Mouse (Mus musculus) urinary bladder, postnatal 25 days (tissue): ENCODE measurements at regions not wholly inside any gene's neighbourhood (a gene's known extent, or its start where the extent isn't known, plus 50 kb on each side); places are given as distances from the start of the nearest gene placed in this dataset.
A peak's percentile ranks its signal among the peaks of the same experiment; 100 is the strongest.

Experiments
- DNase-seq: peaks from one replicate; pipeline ENCODE4 v3.0.0; 2022; ENCODE audit warnings: low spot score

- peak; percentile 19 for DNase-seq
Measured at GRCm38 (mm10) chr4:8954356-8954914, 715.6 kb upstream of the Car8 start.

GRCm38 (mm10) chr4:8953181-8953580, 714.3 kb upstream of the Car8 start:
- DNase-seq = no peak

- DNase-seq = no peak
Measured at GRCm38 (mm10) chr4:8949951-8950350, 711.1 kb upstream of the Car8 start.

- no peak for DNase-seq
Measured at GRCm38 (mm10) chr4:8949537-8949936, 710.7 kb upstream of the Car8 start.

GRCm38 (mm10) chr4:8945116-8945515, 706.3 kb upstream of the Car8 start:
- no peak for DNase-seq

DNA sequence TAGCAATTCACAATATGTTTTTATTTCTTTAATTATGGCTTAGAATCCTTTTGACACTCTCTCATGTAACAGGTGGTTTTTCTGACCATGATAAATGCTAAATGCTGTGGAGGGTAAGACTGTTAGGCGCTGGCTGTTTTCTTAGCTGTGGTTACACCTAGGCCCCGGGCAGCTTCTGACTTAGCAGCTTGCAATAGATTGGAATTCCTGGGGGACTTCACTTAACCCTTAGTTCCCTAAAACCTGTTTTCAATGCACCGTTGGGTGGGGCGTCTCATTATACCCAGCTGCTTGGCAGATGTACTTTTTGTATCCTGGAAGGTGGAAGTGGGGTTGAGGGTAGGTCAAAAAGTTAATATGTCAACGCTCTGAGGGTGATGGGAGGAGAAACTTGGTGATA, 704.2 kb upstream of the Car8 start:
- no peak for DNase-seq

- no peak for DNase-seq
Measured at GRCm38 (mm10) chr4:8938948-8939411, 700.1 kb upstream of the Car8 start.

GRCm38 (mm10) chr4:8935899-8936298, 697.1 kb upstream of the Car8 start:
- no peak for DNase-seq

- no peak for DNase-seq
Measured at GRCm38 (mm10) chr4:8934541-8934940, 695.7 kb upstream of the Car8 start.

GRCm38 (mm10) chr4:8929346-8929745, 690.5 kb upstream of the Car8 start:
- DNase-seq = no peak

DNA sequence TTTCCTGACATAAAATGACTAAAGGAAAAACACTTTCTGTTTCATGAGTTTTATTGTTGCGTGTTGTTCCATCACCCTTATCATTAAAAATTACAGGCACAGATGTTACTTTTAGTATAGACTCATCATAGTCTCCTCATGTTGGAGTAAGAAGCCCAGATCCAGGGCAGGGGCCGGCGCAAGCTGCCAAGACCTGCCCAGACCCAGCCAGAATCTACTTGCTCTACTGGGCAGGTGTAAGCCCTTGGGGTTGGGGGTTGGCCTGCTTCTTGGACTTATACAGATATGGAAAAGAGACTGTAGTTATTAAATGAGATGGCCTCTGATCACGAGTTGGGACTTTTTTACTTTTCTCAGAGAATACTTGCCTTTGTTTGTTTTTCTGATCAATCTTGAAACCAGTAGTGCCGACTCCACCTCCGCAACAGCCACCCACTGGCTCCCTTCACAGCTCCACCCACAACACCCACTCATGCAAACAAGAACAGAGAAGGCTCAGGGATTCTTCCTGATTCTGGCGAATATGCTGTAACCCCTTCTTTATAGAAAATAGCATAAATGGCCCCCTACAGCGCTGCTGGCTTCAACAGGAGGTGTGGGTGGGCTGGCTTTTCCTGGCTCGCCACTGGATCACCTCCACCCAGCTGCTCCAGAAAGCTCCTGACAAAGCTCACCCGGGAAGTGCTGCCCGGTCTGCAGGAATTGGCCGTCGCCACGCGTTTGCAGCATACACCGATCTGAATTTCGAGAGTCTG, 689.9 kb upstream of the Car8 start:
- DNase-seq = no peak

DNA sequence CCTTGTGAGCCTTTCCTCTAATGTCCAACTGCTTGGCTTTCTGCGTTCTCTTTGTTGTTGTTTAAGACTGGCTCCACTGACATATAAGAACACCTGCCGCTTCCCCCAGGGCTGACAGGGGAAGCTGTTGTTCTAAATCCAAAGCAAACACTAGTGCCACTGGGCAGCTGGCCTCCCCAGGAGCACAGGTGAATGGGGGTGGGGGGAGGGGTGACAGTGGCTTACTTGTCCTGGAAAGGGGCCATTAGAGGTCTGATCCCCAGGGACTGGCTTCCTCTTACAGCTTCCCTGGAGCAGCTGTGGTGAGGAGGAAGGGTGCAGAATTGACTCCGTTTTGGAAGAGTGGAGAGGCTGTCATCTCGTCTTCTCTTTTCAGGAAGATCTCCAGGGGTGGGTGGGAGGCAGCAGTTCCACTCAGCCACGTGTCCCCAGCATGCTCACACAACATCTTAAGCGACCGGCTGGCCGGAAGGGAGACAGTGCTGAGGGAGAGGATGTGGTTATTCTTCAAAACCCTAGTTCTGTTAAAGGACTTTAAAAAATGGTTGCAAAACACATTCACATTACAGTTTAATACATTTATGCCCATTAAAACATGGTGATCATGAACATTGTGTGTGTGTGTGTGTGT, 688.5 kb upstream of the Car8 start:
- no peak for DNase-seq

DNA sequence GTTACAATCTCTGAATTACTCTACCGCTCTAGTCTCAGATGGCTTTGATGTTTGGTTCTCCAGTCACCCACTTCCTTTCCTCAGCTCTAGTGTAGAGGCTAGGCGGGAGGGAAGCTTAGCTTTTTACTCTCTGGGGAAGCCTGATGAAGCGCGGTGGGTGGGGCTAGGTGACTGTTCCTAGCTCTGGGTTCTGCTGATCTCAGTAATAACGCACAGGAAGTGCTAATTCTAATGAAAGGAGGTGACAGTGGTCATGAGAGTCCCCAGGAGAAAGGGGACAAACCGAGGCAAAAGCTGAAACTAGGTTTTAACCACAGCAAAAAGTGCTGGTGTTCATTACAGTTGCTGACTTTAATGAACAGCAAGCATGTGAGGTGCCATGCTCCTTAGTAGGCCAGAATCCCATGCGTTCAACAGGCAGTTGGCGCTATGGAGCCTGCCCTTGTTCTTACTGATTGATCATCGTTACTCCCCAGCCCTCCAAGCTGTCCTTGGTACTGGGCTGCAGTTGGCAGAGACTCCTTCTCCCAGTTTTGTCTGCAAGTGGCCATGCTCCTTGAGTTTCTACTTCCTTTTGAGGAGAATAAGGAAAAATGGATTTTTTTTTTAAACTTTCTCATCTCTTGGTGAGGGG, 687.9 kb upstream of the Car8 start:
- DNase-seq = no peak

- DNase-seq = no peak
Measured at GRCm38 (mm10) chr4:8922695-8923363, 684.0 kb upstream of the Car8 start.

DNA sequence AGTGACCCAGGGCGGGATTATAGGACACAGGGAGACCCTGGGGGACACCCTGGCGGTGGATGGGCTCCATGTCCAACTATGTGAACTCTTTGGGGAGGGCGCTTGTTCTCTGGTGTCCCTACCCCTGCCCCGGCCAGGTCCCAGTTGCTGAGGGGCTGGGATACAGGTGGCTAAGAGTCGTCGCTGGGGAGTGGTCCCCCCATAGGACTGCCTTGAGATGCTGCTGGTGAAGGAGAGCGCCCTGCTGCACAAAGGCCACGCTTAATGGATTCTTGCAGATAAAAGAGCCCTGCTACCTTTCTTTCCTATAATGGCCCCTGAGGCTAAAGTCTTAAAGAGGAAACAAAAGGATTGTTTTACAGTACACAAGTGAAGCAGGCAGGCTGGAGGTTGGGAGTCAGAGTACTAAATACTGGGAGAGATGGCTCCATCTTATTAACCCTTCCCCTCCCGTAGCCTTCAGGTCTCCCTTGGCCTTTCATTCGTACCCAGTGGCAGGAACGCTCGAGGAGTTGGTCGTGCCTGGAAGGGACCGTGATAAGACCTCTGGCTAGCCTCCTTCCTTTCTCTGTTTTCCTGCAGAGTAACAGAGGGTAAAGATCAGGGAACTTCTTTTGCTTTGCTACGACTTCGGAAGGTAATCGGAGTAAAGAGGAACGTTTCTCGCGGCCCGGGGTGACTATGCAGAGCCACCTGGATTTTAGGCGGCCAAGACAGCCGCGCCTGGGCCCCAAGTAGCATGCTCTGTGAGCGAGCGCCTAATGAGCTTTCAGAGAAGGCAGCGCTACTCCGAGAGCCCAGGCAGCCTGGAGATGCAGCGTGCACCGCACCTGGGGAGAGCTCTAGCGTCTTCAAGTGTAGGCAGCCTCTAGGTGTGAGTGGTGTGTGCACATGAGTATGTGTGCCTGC, 682.9 kb upstream of the Car8 start:
- no peak for DNase-seq

DNA sequence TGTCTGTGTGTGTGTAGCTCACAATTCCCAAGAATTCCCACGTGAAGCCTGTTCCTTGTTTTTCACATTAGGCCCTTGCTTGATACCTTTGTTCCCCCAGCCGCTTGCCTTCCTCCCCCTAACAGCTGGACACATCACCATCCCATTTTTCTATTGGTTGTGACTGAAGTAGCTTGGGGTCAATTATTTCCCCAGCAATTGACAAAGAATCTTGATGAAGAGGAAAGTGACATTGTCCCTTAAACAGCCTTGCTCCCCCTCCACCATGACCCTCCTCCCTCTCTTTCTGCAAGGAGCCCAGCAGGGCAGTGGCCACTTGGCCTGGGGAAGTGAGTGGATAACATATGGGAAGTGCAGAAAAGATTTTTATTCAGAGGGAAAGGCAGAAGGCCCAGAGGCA, 681.5 kb upstream of the Car8 start:
- no peak for DNase-seq

DNA sequence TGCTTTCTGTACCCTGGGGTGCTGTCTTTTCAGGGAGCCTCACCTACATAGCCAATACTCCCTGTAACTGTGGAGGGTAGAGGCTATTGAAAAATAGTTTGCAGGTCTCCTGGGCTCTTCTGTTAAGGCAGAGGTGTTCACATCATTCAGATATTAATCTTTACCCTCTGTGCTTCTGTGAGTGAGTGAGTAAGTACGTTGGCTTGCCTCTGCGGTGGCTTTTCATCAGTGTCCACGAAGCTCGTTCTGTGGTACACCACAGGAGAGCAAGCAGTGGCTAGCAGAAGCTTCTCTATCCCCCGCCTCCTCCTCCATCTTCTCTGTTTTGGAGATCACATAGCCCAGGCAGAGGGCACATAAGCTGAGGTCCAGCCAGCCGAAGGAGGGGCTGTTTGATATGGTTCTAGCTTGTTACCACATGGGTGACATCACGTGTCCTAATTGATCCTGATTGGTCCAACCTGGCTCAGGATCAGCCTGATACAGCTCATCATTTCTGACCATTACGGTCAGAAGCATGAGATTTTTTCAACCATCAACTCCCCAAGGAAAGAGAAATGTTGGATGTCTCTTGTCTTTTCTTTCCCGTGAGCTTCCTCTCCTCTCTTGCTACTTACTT, 680.6 kb upstream of the Car8 start:
- no peak for DNase-seq
